Mouse (Mus musculus): ENCODE results near the gene Shb.

DNA sequence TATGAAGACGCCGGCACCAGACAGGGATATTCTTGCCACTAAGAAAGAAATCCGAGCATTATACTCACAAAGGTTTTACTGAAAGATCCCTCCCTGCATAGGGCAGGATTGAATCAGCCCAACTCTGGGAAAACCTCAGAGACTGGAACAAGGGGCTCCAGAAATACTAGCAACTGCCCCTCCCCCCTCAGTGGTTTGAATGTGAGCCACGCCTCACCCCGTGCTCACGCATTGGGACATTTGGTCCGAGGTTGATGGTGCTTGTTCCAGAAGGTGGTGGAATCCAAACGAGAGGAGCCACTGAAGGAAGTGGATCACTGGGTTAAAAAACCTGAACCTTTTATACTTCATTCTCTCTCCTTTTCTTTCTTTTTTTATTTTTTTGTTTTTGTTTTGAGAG is 45.4 kb upstream of the Shb start:
- no peak for TF ChIP-seq CTCF (IDR thresholded peaks at IDR 0.05; ENCODE audit: insufficient read depth, low read length)
- TF ChIP-seq POLR2A (IDR thresholded peaks at IDR 0.05; ENCODE audit: borderline replicate concordance, extremely low read depth, low read depth, low read length) = no peak

All from lung, adult 2 months (tissue).